Mouse (Mus musculus) C2C12 (cell line): ENCODE measurements at regions not wholly inside any gene's neighbourhood (a gene's known extent, or its start where the extent isn't known, plus 50 kb on each side); places are given as distances from the start of the nearest gene placed in this dataset.

Experiments used
- CTCF ChIP-seq: IDR thresholded peaks from one replicate; pipeline ENCODE4 v1.5.1; 2011; ENCODE audit not compliant: control insufficient read depth, insufficient read depth, insufficient read length
- FOSL1 ChIP-seq: IDR thresholded peaks from one replicate; pipeline ENCODE4 v1.8.0; 2011; ENCODE audit warnings: mild to moderate bottlenecking, low read length; ENCODE audit not compliant: poor library complexity, insufficient read depth, severe bottlenecking
- MYOG ChIP-seq: IDR thresholded peaks from one replicate; pipeline ENCODE4 v1.6.1; 2011; ENCODE audit not compliant: control insufficient read depth, insufficient read length; ENCODE audit errors: extremely low read depth

GRCm38 (mm10) chr9:122666978-122667645, 80.0 kb upstream of the Topaz1 start:
- TF ChIP-seq CTCF (no peak), FOSL1 (no peak), MYOG (no peak)
